Mouse (Mus musculus) lung, adult 18-20 months (tissue): ENCODE data around the gene Olfr23.
"Not testable (repeated sequence)": the region's sequence is repeated elsewhere in the genome, so short reads cannot be mapped to it uniquely, and the experiment has no call there.

Source experiments
- DNase-seq, 2 experiments: peaks; one replicate each; pipeline ENCODE4 v3.0.0; 2022; ENCODE audit warnings: mixed read lengths in 2 of 2

Gene Olfr23

GRCm38 (mm10) chr11:73936377-73936776 lies at the start of gene Olfr23:
Gene Olfr23 (plus strand): TSS chr11:73936677.
- no peak for DNase-seq

GRCm38 (mm10) chr11:73890671-73891070 lies 45.8 kb upstream of the Olfr23 start, which contains the start of gene Olfr394:
Gene Olfr394 (minus strand): TSS chr11:73890771.
- DNase-seq = no peak

- DNase-seq = not testable (repeated sequence)
These were observed 27.3 kb upstream of the Olfr23 start, which contains the start of gene Olfr395 for GRCm38 (mm10) chr11:73909199-73909598. Gene Olfr395 (minus strand): TSS chr11:73909299.

GRCm38 (mm10) chr11:73960517-73960916 lies 24.0 kb downstream of the Olfr23 start, which contains the start of gene Olfr397:
Gene Olfr397 (plus strand): TSS chr11:73960817.
- no peak for DNase-seq

- no peak for DNase-seq
These were observed 53.8 kb downstream of the Olfr23 start, which contains the start of gene Olfr398 for GRCm38 (mm10) chr11:73990307-73990706. Gene Olfr398 (minus strand): TSS chr11:73990407.
